Mouse (Mus musculus) ES-Bruce4 (cell line): ENCODE data around the gene Cebpg.

Experiments
- CTCF ChIP-seq: IDR thresholded peaks from one replicate; pipeline ENCODE4 v1.8.1; 2011; ENCODE audit warnings: low read depth, low read length
- EP300 ChIP-seq: IDR thresholded peaks from 2 replicates; pipeline ENCODE4 v1.6.1; 2011; ENCODE audit warnings: low read depth, low read length; ENCODE audit not compliant: insufficient read depth
- POLR2A ChIP-seq: IDR thresholded peaks from one replicate; pipeline ENCODE4 v1.8.1; 2011; ENCODE audit warnings: low read length; ENCODE audit not compliant: insufficient read depth

DNA sequence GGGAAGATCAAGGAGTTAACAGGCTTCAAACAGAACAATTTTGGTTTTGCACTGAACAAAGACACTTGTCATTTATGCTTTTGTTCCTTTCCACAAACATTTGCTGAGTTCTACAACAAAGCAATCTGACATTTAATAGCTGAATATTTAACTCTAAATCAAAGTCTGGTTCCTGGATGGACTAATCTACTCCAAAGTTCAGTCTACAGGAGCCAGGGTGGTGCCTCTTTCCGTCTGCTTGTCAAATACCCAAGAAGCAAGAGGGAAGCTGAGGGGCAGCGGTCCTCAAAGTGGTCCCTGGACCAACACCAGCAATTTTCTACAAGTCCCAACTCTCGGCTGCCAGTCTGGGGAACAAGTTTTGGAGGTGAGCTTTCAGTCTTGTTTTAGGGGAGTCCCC lies 3.2 kb downstream of the Cebpg start:
- no peak for TF ChIP-seq POLR2A
- no peak for TF ChIP-seq CTCF
- no peak for TF ChIP-seq EP300
